Mouse (Mus musculus) testis, adult 2 months (tissue): ENCODE measurements around the gene Dapk2.

Experiments used
- CTCF ChIP-seq: fragments of 200-500 bp; IDR thresholded peaks from 2 replicates; pipeline ENCODE4 v1.5.1; 2012; ENCODE audit warnings: low read depth, mild to moderate bottlenecking, inconsistent platforms, low read length, moderate library complexity; ENCODE audit not compliant: control insufficient read depth, insufficient read depth, insufficient replicate concordance
- POLR2A ChIP-seq: fragments of 200-500 bp; IDR thresholded peaks from 2 replicates; pipeline ENCODE4 v1.6.1; 2012; ENCODE audit warnings: low read depth, mild to moderate bottlenecking, inconsistent platforms, low read length, moderate library complexity; ENCODE audit not compliant: control insufficient read depth

GRCm38 (mm10) chr9:66298783-66299182 lies 140.8 kb downstream of the Dapk2 start:
- no peak for TF ChIP-seq CTCF
- no peak for TF ChIP-seq POLR2A
